Mouse (Mus musculus): ENCODE results near the gene Parn. TPM values are rescaled to one million over a fixed set of nuclear protein-coding genes. Genes with fewer than 3 reads are reported as not detected.

Parn gene
- total and polyA plus RNA-seq, 3 experiments: 48.7 to 88.6 (median 62.6) TPM

DNA sequence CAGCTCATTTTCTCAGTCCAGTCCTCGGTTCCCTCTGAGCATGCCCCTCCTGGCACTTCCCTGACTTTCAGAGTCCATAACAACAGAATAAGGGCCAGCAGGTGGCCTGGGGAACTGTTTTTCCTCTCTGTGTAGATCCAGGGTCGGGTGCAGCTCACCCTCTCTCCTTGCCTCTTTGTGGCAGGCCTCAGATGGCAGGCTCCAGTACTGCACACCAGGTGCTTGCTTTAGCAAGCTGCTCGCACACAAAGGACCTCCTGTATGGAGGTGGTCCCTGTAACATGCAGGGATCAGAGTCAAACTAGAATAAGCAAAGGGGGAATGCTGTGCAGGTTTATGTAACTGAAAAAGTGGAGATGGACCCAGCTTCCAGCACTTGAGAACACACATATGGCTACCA, 151.8 kb downstream of the Parn start:
- Histone ChIP-seq H3K36me3 (replicated peaks in 1 of 2; ENCODE audit: control insufficient read depth in 1 of 2, insufficient read depth in 1 of 2, low read length in 1 of 2) (no peaks in the 10 kb centered on the region), H3K9ac (ENCODE audit: insufficient read depth, low read depth) (no peak overlapping the region), H3K9me3 (replicated peaks; ENCODE audit: low read length) (no peaks in the 10 kb centered on the region), H3K27me3 (replicated peaks) (peaks cover 2% of the 10 kb centered on the region), H3K4me2 (ENCODE audit: insufficient read depth, low read depth, poor library complexity, severe bottlenecking) (no peak overlapping the region), H3K4me1 (ENCODE audit: control insufficient read depth in 1 of 2, insufficient read depth in 2 of 2) (no peaks in the 10 kb centered on the region), H3K4me3 (replicated peaks in 1 of 3; ENCODE audit: low read depth in 2 of 3, low read length in 2 of 3, poor library complexity in 1 of 3) (no peak overlapping the region), H3K27ac (ENCODE audit: insufficient read depth, low read depth) (no peak overlapping the region), H3K79me2 (replicated peaks; ENCODE audit: control insufficient read depth, extremely low read depth, insufficient read depth, poor library complexity, severe bottlenecking) (no peaks in the 10 kb centered on the region)
- no peak for DNase-seq (ENCODE audit: extremely low read depth)
- in situ Hi-C loops (cut with MboI; ENCODE audit: low pct_ligation_motif_present, low pct_unique_long_range_greater_than_20kb, low sequenced_read_pairs): no loop called here
- TF ChIP-seq IRF4 (IDR thresholded peaks at IDR 0.05; ENCODE audit: low read depth, low read length) (no peak), CHD1 (IDR thresholded peaks at IDR 0.05; ENCODE audit: low read depth, low read length) (no peak), KAT2A (IDR thresholded peaks at IDR 0.05; ENCODE audit: insufficient replicate concordance, low read length) (no peak), ZNF384 (IDR thresholded peaks at IDR 0.05; ENCODE audit: low read depth, low read length) (no peak), ETS1 (conservative IDR thresholded peaks at IDR 0.05; ENCODE audit: low read depth, low read length) (no peak), HCFC1 (IDR thresholded peaks at IDR 0.05; ENCODE audit: low read depth, low read length) (no peak), JUN (IDR thresholded peaks at IDR 0.05; ENCODE audit: insufficient read depth, low read depth, low read length) (no peak), E2F4 (IDR thresholded peaks at IDR 0.05; ENCODE audit: insufficient replicate concordance, low read depth, low read length) (no peak), RCOR1 (conservative IDR thresholded peaks at IDR 0.05; ENCODE audit: low read depth, low read length) (no peak), JUND (conservative IDR thresholded peaks at IDR 0.05; ENCODE audit: low read depth, low read length) (no peak), MEF2A (IDR thresholded peaks at IDR 0.05; ENCODE audit: borderline replicate concordance, low read depth, low read length) (no peak)
- dilution Hi-C loops (cut with MboI; ENCODE audit: extremely low pct_ligation_motif_present, extremely low pct_unique_long_range_greater_than_20kb, low sequenced_read_pairs): no loop called here

GRCm38 (mm10) chr16:13515524-13515923, 152.4 kb downstream of the Parn start:
- Histone ChIP-seq H3K9me3 (replicated peaks; ENCODE audit: low read length) (no peaks in the 10 kb centered on the region), H3K36me3 (replicated peaks in 1 of 2; ENCODE audit: control insufficient read depth in 1 of 2, insufficient read depth in 1 of 2, low read length in 1 of 2) (no peaks in the 10 kb centered on the region), H3K27ac (ENCODE audit: insufficient read depth, low read depth) (no peak overlapping the region), H3K4me3 (replicated peaks in 1 of 3; ENCODE audit: low read depth in 2 of 3, low read length in 2 of 3, poor library complexity in 1 of 3) (no peak overlapping the region), H3K4me1 (ENCODE audit: control insufficient read depth in 1 of 2, insufficient read depth in 2 of 2) (no peaks in the 10 kb centered on the region), H3K9ac (ENCODE audit: insufficient read depth, low read depth) (no peak overlapping the region), H3K79me2 (replicated peaks; ENCODE audit: control insufficient read depth, extremely low read depth, insufficient read depth, poor library complexity, severe bottlenecking) (no peaks in the 10 kb centered on the region), H3K27me3 (replicated peaks) (peaks cover 2% of the 10 kb centered on the region), H3K4me2 (ENCODE audit: insufficient read depth, low read depth, poor library complexity, severe bottlenecking) (no peak overlapping the region)
- in situ Hi-C loops (cut with MboI; ENCODE audit: low pct_ligation_motif_present, low pct_unique_long_range_greater_than_20kb, low sequenced_read_pairs): no loop called here
- TF ChIP-seq ELF1 (IDR thresholded peaks at IDR 0.05; ENCODE audit: low read depth, low read length): no peak
- DNase-seq (ENCODE audit: extremely low read depth): no peak
- dilution Hi-C loops (cut with MboI; ENCODE audit: extremely low pct_ligation_motif_present, extremely low pct_unique_long_range_greater_than_20kb, low sequenced_read_pairs): no loop called here

- Histone ChIP-seq H3K4me2 (ENCODE audit: insufficient read depth, low read depth, poor library complexity, severe bottlenecking) (no peak overlapping the region), H3K27ac (ENCODE audit: insufficient read depth, low read depth) (no peak overlapping the region), H3K4me1 (ENCODE audit: control insufficient read depth in 1 of 2, insufficient read depth in 2 of 2) (peaks cover 23 to 28% of the 10 kb centered on the region in 2 experiments), H3K9ac (ENCODE audit: insufficient read depth, low read depth) (no peak overlapping the region), H3K9me3 (replicated peaks; ENCODE audit: low read length) (no peaks in the 10 kb centered on the region), H3K79me2 (replicated peaks; ENCODE audit: control insufficient read depth, extremely low read depth, insufficient read depth, poor library complexity, severe bottlenecking) (no peaks in the 10 kb centered on the region), H3K4me3 (replicated peaks in 1 of 3; ENCODE audit: low read depth in 2 of 3, low read length in 2 of 3, poor library complexity in 1 of 3) (no peak overlapping the region), H3K36me3 (replicated peaks in 1 of 2; ENCODE audit: control insufficient read depth in 1 of 2, insufficient read depth in 1 of 2, low read length in 1 of 2) (no peaks in the 10 kb centered on the region), H3K27me3 (replicated peaks) (no peaks in the 10 kb centered on the region)
- DNase-seq (ENCODE audit: extremely low read depth): peak; percentile 9
- in situ Hi-C loops (cut with MboI; ENCODE audit: low pct_ligation_motif_present, low pct_unique_long_range_greater_than_20kb, low sequenced_read_pairs) (no loop called here), dilution Hi-C loops (cut with MboI; ENCODE audit: extremely low pct_ligation_motif_present, extremely low pct_unique_long_range_greater_than_20kb, low sequenced_read_pairs) (no loop called here)
- TF ChIP-seq MEF2A (IDR thresholded peaks at IDR 0.05; ENCODE audit: borderline replicate concordance, low read depth, low read length) (peak; percentile 83; the same call in 1 of the 2 replicates), SIN3A (IDR thresholded peaks at IDR 0.05; ENCODE audit: low read length) (no peak)
These were observed 162.9 kb downstream of the Parn start for GRCm38 (mm10) chr16:13505055-13505454.
